Mouse (Mus musculus) lung, adult 2 months (tissue): ENCODE results near the gene Galr3. TPM values are rescaled to one million over a fixed set of nuclear protein-coding genes. Genes with fewer than 3 reads are reported as not detected.
A peak's percentile ranks its signal among the peaks of the same experiment; 100 is the strongest.

ENCODE experiments used
- DNase-seq: peaks from one replicate; pipeline ENCODE4 v3.0.0; 2022
- H3K4me1 ChIP-seq: fragments of 200-500 bp; 2 replicates; pipeline ENCODE4 v1.6.1; 2011; ENCODE audit warnings: low read length; ENCODE audit not compliant: control insufficient read depth, insufficient read depth
- H3K4me3 ChIP-seq: fragments of 200-500 bp; replicated peaks from 2 replicates; pipeline ENCODE3; 2011; ENCODE audit warnings: low read depth, mild to moderate bottlenecking, control low read depth, low read length; ENCODE audit errors: extremely low read depth
- CTCF ChIP-seq: fragments of 200-500 bp; IDR thresholded peaks from 2 replicates; pipeline ENCODE4 v1.5.1; 2011; ENCODE audit warnings: mild to moderate bottlenecking, low read length, control low read depth; ENCODE audit not compliant: insufficient read depth
- POLR2A ChIP-seq: fragments of 200-500 bp; IDR thresholded peaks from 2 replicates; pipeline ENCODE4 v1.6.1; 2011; ENCODE audit warnings: low read depth, mild to moderate bottlenecking, control low read depth, low read length, borderline replicate concordance; ENCODE audit errors: extremely low read depth
- WGBS: fragments of 180-500 bp; shearing (Covaris S2); methylation state at CpG from one replicate; pipeline ENCODE4 v1.1.7; 2018; 5-methylcytosine and 5-hydroxymethylcytosine counted together
- polyA plus RNA-seq: library from polyadenylated mRNA; depleted of rRNA; stranded (reverse); fragments of >200 nt; gene quantifications from 2 replicates; pipeline ENCODE4 v1.2.3, GENCODE M21; 2012

Gene Galr3
- polyA plus RNA-seq, 1 experiment: 1.3 TPM

- DNase-seq: no peak
- TF ChIP-seq CTCF: no peak
- TF ChIP-seq POLR2A: peak; percentile 30; the same call in 1 of the 2 replicates
- WGBS: 62% methylated on average over 13 of the region's 13 CpGs
- Histone ChIP-seq H3K4me3 (no peak overlapping the region), H3K4me1 (no peaks in the 10 kb centered on the region)
Measured at GRCm38 (mm10) chr15:79051461-79052360, 10.0 kb downstream of the Galr3 start.

GRCm38 (mm10) chr15:79052366-79052765 is 10.7 kb downstream of the Galr3 start:
- TF ChIP-seq POLR2A (no peak), CTCF (no peak)
- 93% methylated on average over 2 of the region's 2 CpGs for WGBS
- no peak for DNase-seq
- Histone ChIP-seq H3K4me3 (no peak overlapping the region), H3K4me1 (no peaks in the 10 kb centered on the region)

- Histone ChIP-seq H3K4me3 (no peak overlapping the region), H3K4me1 (no peaks in the 10 kb centered on the region)
- DNase-seq: no peak
- WGBS: 88% methylated on average over 7 of the region's 7 CpGs
- TF ChIP-seq POLR2A (no peak), CTCF (no peak)
Measured at GRCm38 (mm10) chr15:79056601-79057000, 14.9 kb downstream of the Galr3 start.

- TF ChIP-seq POLR2A (no peak), CTCF (no peak)
- 88% methylated on average over 6 of the region's 6 CpGs for WGBS
- peaks cover 2% of the 10 kb centered on the region; the same call in 1 of the 2 replicates for H3K4me1 ChIP-seq
- no peak overlapping the region for H3K4me3 ChIP-seq
- no peak for DNase-seq
Measured at GRCm38 (mm10) chr15:79057850-79058249, 16.2 kb downstream of the Galr3 start.

GRCm38 (mm10) chr15:79060887-79061565 is 19.3 kb downstream of the Galr3 start:
- TF ChIP-seq CTCF (no peak), POLR2A (no peak)
- DNase-seq: no peak
- no peak overlapping the region for H3K4me3 ChIP-seq
- WGBS: 61% methylated on average over 14 of the region's 14 CpGs
- H3K4me1 ChIP-seq: peaks cover 2% of the 10 kb centered on the region; the same call in 1 of the 2 replicates

GRCm38 (mm10) chr15:79062376-79063159 is 20.9 kb downstream of the Galr3 start, which contains the start of gene Ankrd54:
Gene Ankrd54, minus strand, starts transcription at chr15:79062893.
- under 1% methylated on average over 80 of the region's 80 CpGs for WGBS
- Histone ChIP-seq H3K4me3 (peak within 1 kb of the TSS; percentile 66), H3K4me1 (peaks cover 2% of the 10 kb centered on the region; the same call in 1 of the 2 replicates)
- DNase-seq: peak; percentile 95
- TF ChIP-seq CTCF (no peak), POLR2A (peak; percentile 80; the same call in 1 of the 2 replicates)

GRCm38 (mm10) chr15:79063160-79063740 is 21.6 kb downstream of the Galr3 start:
- peaks cover 2% of the 10 kb centered on the region; the same call in 1 of the 2 replicates for H3K4me1 ChIP-seq
- TF ChIP-seq CTCF: no peak
- TF ChIP-seq POLR2A: no peak
- 6% methylated on average over 14 of the region's 14 CpGs for WGBS
- DNase-seq: no peak
- peak overlapping the region; percentile 36 for H3K4me3 ChIP-seq

GRCm38 (mm10) chr15:79065086-79065770 is 23.5 kb downstream of the Galr3 start:
- no peak for DNase-seq
- Histone ChIP-seq H3K4me3 (no peak overlapping the region), H3K4me1 (peaks cover 2% of the 10 kb centered on the region; the same call in 1 of the 2 replicates)
- WGBS: 44% methylated on average over 8 of the region's 8 CpGs
- TF ChIP-seq POLR2A (no peak), CTCF (no peak)
